Mouse (Mus musculus) heart, postnatal 0 days (tissue): ENCODE measurements at regions not wholly inside any gene's neighbourhood (a gene's known extent, or its start where the extent isn't known, plus 50 kb on each side); places are given as distances from the start of the nearest gene placed in this dataset.

Experiments
- CTCF ChIP-seq: IDR thresholded peaks from 2 replicates; pipeline ENCODE4 v1.5.1; 2016; ENCODE audit warnings: antibody characterized with exemption, control low read depth, low read depth
- EP300 ChIP-seq: IDR thresholded peaks from 2 replicates; pipeline ENCODE4 v1.6.1; 2016; ENCODE audit warnings: antibody characterized with exemption, low read depth

GRCm38 (mm10) chr8:88928675-88929377, 115.1 kb downstream of the Sall1 start:
- TF ChIP-seq CTCF (no peak), EP300 (no peak)
